Mouse (Mus musculus) intestine, embryonic 14.5 days (tissue): ENCODE measurements at regions not wholly inside any gene's neighbourhood (a gene's known extent, or its start where the extent isn't known, plus 50 kb on each side); places are given as distances from the start of the nearest gene placed in this dataset.

ENCODE experiments used
- ATAC-seq: fragments of 200-750 bp; cut with Nextera tagmentation; replicated peaks from 2 replicates; pipeline ENCODE4 v1.8.0; 2017; ENCODE audit warnings: low read depth, moderate number of reproducible peaks, moderate TSS enrichment, moderate library complexity; ENCODE audit not compliant: low FRiP score, low TSS enrichment
- DNase-seq: peaks from one replicate; pipeline ENCODE4 v3.0.0-alpha.2; 2018; ENCODE audit warnings: low spot score
- H3K27ac ChIP-seq: fragments of 300-500 bp; sonication (generic); 2 replicates; pipeline ENCODE4 v1.5.1; 2014; ENCODE audit warnings: low read depth, mild to moderate bottlenecking, control low read depth
- H3K27me3 ChIP-seq: fragments of 300-500 bp; sonication (generic); replicated peaks from 2 replicates; pipeline ENCODE4 v1.6.1; 2014; ENCODE audit warnings: low read length, control low read depth; ENCODE audit not compliant: control insufficient read depth, insufficient read depth
- H3K36me3 ChIP-seq: fragments of 300-500 bp; sonication (generic); 2 replicates; pipeline ENCODE4 v1.6.1; 2014; ENCODE audit warnings: low read length, control low read depth; ENCODE audit not compliant: control insufficient read depth, insufficient read depth
- H3K4me1 ChIP-seq: fragments of 300-500 bp; sonication (generic); replicated peaks from 2 replicates; pipeline ENCODE4 v1.6.1; 2014; ENCODE audit warnings: low read length, control low read depth, mixed read lengths; ENCODE audit not compliant: control insufficient read depth, insufficient read depth
- H3K4me2 ChIP-seq: fragments of 300-500 bp; sonication (generic); 2 replicates; pipeline ENCODE4 v1.6.1; 2014; ENCODE audit warnings: low read length
- H3K4me3 ChIP-seq: fragments of 300-500 bp; sonication (generic); 2 replicates; pipeline ENCODE4 v1.5.1; 2014; ENCODE audit warnings: low read depth, low read length, control low read depth, mixed read lengths
- H3K9ac ChIP-seq: fragments of 300-500 bp; sonication (generic); 2 replicates; pipeline ENCODE4 v1.6.1; 2014; ENCODE audit warnings: mild to moderate bottlenecking, low read length
- H3K9me3 ChIP-seq: fragments of 300-500 bp; sonication (generic); 2 replicates; pipeline ENCODE4 v1.6.1; 2016; ENCODE audit warnings: low read length, control low read depth; ENCODE audit not compliant: control insufficient read depth
- WGBS: fragments of 180-500 bp; shearing (Covaris S2); extraction: QIAGEN DNeasy Blood & Tissue Kit; methylation state at CpG from one replicate; pipeline ENCODE4 v1.1.7; 2014; 5-methylcytosine and 5-hydroxymethylcytosine counted together

GRCm38 (mm10) chr3:50939602-50940001 is 284.6 kb upstream of the Noct start:
- Histone ChIP-seq H3K27me3 (no peaks in the 10 kb centered on the region), H3K4me3 (no peak overlapping the region), H3K4me2 (no peak overlapping the region), H3K9me3 (no peaks in the 10 kb centered on the region), H3K27ac (no peak overlapping the region), H3K36me3 (no peaks in the 10 kb centered on the region), H3K9ac (no peak overlapping the region), H3K4me1 (no peaks in the 10 kb centered on the region)
- no peak for ATAC-seq
- WGBS: 64% methylated on average over 5 of the region's 5 CpGs
- no peak for DNase-seq

GRCm38 (mm10) chr3:50940656-50941055 is 283.6 kb upstream of the Noct start:
- Histone ChIP-seq H3K27ac (no peak overlapping the region), H3K27me3 (no peaks in the 10 kb centered on the region), H3K36me3 (no peaks in the 10 kb centered on the region), H3K9ac (no peak overlapping the region), H3K4me2 (no peak overlapping the region), H3K4me3 (no peak overlapping the region), H3K4me1 (no peaks in the 10 kb centered on the region), H3K9me3 (no peaks in the 10 kb centered on the region)
- ATAC-seq: no peak
- no peak for DNase-seq
- 62% methylated on average over 3 of the region's 3 CpGs for WGBS

GRCm38 (mm10) chr3:50953456-50953855 is 270.8 kb upstream of the Noct start:
- H3K4me1 ChIP-seq: no peaks in the 10 kb centered on the region
- H3K4me3 ChIP-seq: no peak overlapping the region
- H3K27me3 ChIP-seq: no peaks in the 10 kb centered on the region
- 85% methylated on average over 6 of the region's 6 CpGs for WGBS
- no peaks in the 10 kb centered on the region for H3K36me3 ChIP-seq
- H3K9me3 ChIP-seq: no peaks in the 10 kb centered on the region
- ATAC-seq (no peak), DNase-seq (no peak)
- no peak overlapping the region for H3K4me2 ChIP-seq
- no peak overlapping the region for H3K9ac ChIP-seq
- H3K27ac ChIP-seq: no peak overlapping the region

GRCm38 (mm10) chr3:50970386-50970785 is 253.9 kb upstream of the Noct start:
- 0 out of 2 replicates have a peak, but pooled peaks cover 4% of the 10 kb centered on the region for H3K4me1 ChIP-seq
- no peak overlapping the region for H3K4me3 ChIP-seq
- no peaks in the 10 kb centered on the region for H3K36me3 ChIP-seq
- H3K27me3 ChIP-seq: no peaks in the 10 kb centered on the region
- ATAC-seq: no peak
- no peak for DNase-seq
- no peak overlapping the region for H3K4me2 ChIP-seq
- no peak overlapping the region for H3K9ac ChIP-seq
- H3K27ac ChIP-seq: no peak overlapping the region
- WGBS: 85% methylated on average over 2 of the region's 2 CpGs
- no peaks in the 10 kb centered on the region for H3K9me3 ChIP-seq

- Histone ChIP-seq H3K4me1 (0 out of 2 replicates have a peak, but pooled peaks cover 4% of the 10 kb centered on the region), H3K4me2 (no peak overlapping the region), H3K27me3 (no peaks in the 10 kb centered on the region), H3K4me3 (no peak overlapping the region), H3K27ac (no peak overlapping the region), H3K9ac (no peak overlapping the region), H3K36me3 (no peaks in the 10 kb centered on the region), H3K9me3 (no peaks in the 10 kb centered on the region)
- no peak for ATAC-seq
- 67% methylated on average over 6 of the region's 6 CpGs for WGBS
- DNase-seq: no peak
Observed at GRCm38 (mm10) chr3:50973081-50973480, 251.2 kb upstream of the Noct start.

- DNase-seq: no peak
- WGBS: 34% methylated on average over 5 of the region's 5 CpGs
Observed at GRCm38 (mm10) chr3:50976141-50976780, 248.0 kb upstream of the Noct start.

GRCm38 (mm10) chr3:50976818-50977217 is 247.4 kb upstream of the Noct start:
- H3K4me1 ChIP-seq: 0 out of 2 replicates have a peak, but pooled peaks cover 4% of the 10 kb centered on the region
- no peak overlapping the region for H3K4me3 ChIP-seq
- H3K9ac ChIP-seq: no peak overlapping the region
- no peaks in the 10 kb centered on the region for H3K9me3 ChIP-seq
- no peaks in the 10 kb centered on the region for H3K27me3 ChIP-seq
- DNase-seq (no peak), ATAC-seq (no peak)
- H3K36me3 ChIP-seq: no peaks in the 10 kb centered on the region
- peak overlapping the region; percentile 52 for H3K27ac ChIP-seq
- 48% methylated on average over 6 of the region's 6 CpGs for WGBS
- H3K4me2 ChIP-seq: no peak overlapping the region

More at GRCm38 (mm10) chr3:50976141-50976780, 248.0 kb upstream of the Noct start:
- H3K36me3 ChIP-seq: no peaks in the 10 kb centered on the region
- no peaks in the 10 kb centered on the region for H3K9me3 ChIP-seq
- H3K27ac ChIP-seq: peak overlapping the region; percentile 52; the same call in 1 of the 2 replicates
- no peaks in the 10 kb centered on the region for H3K27me3 ChIP-seq
- H3K4me2 ChIP-seq: no peak overlapping the region
- peak; percentile 81 for ATAC-seq
- no peak overlapping the region for H3K9ac ChIP-seq
- no peak overlapping the region for H3K4me3 ChIP-seq
- 0 out of 2 replicates have a peak, but pooled peaks cover 4% of the 10 kb centered on the region for H3K4me1 ChIP-seq

GRCm38 (mm10) chr3:50978636-50979035 is 245.6 kb upstream of the Noct start:
- H3K9ac ChIP-seq: no peak overlapping the region
- no peaks in the 10 kb centered on the region for H3K4me1 ChIP-seq
- H3K27ac ChIP-seq: no peak overlapping the region
- ATAC-seq (no peak), DNase-seq (no peak)
- H3K9me3 ChIP-seq: no peaks in the 10 kb centered on the region
- WGBS: 91% methylated on average over 5 of the region's 5 CpGs
- no peak overlapping the region for H3K4me3 ChIP-seq
- H3K27me3 ChIP-seq: no peaks in the 10 kb centered on the region
- no peaks in the 10 kb centered on the region for H3K36me3 ChIP-seq
- no peak overlapping the region for H3K4me2 ChIP-seq

- Histone ChIP-seq H3K9ac (no peak overlapping the region), H3K27me3 (no peaks in the 10 kb centered on the region), H3K4me1 (no peaks in the 10 kb centered on the region), H3K27ac (no peak overlapping the region), H3K9me3 (no peaks in the 10 kb centered on the region), H3K4me2 (no peak overlapping the region), H3K36me3 (no peaks in the 10 kb centered on the region), H3K4me3 (no peak overlapping the region)
- WGBS: 86% methylated on average over 3 of the region's 3 CpGs
- DNase-seq: no peak
- no peak for ATAC-seq
Observed at GRCm38 (mm10) chr3:50979592-50979991, 244.7 kb upstream of the Noct start.
